Mouse (Mus musculus) kidney, adult 9 months (tissue): ENCODE data around the gene Catsper3.
A peak's percentile ranks its signal among the peaks of the same experiment; 100 is the strongest.

Experiments
- DNase-seq: peaks from one replicate; pipeline ENCODE4 v3.0.0; 2022

Gene Catsper3

DNA sequence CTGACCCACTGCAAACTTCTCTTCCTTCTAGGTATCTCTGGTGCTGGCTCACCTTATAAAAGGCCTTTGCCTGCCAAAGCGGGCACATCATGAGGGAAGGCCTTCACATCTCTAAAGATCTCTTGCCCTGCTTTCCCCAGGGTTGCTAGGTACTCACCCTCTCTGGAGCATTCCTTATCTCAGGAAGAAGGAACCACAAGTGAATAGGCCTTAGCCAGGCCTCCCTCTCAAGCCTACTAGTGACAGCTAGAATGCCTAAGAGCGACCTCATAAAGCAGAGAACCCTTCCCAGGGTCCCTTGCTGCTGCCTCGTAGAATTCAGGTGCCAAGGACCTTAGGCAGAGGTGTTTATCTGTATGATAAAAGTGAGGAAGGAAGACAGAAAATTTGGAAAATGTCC lies at the start of gene Catsper3:
Gene Catsper3, plus strand, starts transcription at position 301 of the 400 bp plus-strand sequence.
- DNase-seq, result no peak

DNA sequence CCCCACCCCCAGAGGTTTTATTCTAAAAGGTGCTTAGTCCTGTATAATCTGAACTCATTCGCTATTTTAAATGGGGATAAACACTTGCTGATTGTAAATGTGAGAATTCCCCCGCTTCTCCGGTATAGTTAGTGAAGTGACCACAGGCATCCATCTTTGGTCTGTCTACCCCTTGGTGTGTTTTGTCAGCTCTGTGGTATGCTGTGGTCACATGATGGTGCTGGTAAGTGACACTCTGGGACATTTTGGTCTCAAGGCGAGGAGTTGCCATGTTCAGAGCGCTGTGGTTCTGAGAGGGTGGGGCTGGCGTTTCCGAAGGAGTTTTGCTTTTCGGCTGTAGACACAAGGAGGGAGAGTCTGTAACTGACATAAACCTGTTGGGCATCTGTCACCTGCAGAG lies 46.5 kb upstream of the Catsper3 start:
- DNase-seq, result no peak

DNA sequence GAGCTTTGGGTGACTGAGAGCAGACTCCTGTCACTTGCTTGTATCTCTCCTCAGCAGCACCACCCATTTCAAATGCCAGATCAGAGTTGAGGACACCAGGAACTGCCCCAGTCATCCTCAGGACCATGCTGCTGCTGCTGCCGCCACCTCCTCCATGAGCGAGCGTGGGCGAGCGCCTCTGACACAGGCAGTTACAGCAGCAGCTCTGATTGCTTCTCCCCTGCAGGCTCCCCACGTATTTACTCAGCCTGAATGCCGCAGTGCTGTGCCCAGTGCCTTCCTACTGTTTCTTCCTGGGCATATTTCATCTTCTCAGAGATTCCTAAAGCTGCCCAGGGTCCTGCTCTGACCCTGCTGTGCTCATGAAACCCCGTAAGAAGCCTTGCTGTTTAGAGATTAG lies 42.1 kb upstream of the Catsper3 start:
- DNase-seq, result no peak

DNA sequence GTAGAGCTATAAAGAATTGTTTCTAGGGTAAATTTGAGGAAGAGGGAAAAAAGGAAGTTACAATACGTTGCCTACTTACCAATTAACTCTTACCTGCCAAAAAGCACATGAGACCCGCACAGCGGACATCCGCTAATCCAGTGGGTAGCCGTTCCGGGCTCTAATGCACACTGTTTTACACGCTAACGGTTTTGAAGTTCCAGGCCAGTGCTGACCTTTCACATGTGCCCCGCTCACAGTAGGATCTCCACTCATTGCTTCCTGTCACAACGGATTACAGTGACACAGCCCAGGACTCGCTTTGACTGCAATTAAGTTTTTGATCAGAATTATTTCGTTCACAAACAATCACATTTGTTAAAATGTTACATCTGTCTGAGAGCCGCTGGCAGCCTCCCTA lies 30.0 kb upstream of the Catsper3 start:
- no peak for DNase-seq

DNA sequence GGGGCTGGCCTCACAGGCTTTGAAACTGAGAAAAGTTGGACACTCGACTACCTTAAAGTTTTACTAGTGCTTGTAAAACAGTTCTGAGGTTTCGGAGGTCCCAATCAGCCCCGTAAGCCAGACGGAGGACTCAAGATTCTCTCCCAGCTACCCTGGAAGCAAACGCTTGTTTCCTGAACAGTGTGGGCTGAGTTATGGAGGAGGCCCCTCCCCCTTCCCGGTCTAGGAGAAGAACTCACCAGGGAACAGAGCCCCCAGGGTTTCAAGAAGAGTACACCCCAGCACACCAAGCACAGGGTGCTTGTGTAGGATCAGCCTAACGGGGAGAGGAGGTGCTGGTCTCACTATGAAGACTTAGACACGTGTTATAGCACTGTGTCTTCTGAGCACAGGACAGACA lies 27.6 kb upstream of the Catsper3 start:
- DNase-seq, result no peak

DNA sequence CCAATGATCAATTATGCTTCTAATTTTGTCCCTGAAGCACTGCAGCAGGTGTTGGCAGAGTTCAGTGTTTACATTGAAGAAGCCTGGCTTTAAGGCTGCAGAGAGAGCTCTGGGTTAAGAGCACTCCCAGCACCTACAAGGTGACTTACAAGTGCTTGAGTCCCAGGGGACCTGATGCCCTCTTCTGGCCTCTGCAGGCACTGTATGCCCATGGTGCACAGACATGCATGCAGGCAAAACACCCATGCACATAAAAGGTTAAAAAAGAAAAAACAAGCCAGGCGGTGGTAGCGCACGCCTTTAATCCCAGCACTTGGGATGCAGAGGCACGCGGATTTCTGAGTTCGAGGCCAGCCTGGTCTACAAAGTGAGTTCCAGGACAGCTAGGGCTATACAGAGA lies 26.7 kb upstream of the Catsper3 start:
- peak; percentile 20 for DNase-seq

DNA sequence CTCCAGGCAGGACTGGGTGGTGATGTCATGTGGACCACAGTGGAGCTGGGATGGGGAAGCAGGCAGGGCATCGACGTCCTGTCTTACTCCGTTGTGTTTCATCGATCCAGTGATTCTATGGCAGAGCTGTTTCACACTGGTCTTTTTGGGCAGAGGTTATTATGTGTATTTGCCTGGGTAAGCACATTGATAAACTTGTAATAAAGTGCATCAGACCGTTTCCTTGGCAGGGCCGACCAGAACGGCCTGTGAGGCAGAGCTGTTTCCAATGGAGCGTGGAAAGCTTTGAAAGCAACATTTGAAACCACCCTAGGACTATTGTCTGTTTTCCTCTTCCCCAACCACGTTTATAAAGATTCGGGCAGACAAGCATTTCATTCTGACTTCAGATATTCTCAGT lies 23.8 kb upstream of the Catsper3 start:
- DNase-seq, result peak; percentile 45

DNA sequence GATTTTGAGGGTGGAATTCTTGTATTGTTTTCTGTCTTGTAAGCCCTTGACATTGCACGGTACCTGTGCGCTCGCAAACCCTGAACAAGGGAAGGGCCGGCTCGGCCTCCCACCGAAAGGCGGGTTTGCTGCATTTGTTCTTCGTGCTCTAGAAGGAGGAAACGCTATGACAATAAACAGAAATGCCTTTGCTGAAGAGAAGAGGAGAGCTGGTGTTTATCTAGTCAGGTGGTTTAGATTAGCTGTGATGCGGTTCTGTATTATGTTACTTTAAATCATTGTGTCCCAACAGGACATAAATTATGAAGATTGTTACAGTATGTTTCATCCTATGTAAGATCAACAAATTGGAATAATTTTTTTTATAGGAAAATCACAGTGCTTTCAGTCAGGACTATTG lies 22.9 kb upstream of the Catsper3 start:
- no peak for DNase-seq

DNA sequence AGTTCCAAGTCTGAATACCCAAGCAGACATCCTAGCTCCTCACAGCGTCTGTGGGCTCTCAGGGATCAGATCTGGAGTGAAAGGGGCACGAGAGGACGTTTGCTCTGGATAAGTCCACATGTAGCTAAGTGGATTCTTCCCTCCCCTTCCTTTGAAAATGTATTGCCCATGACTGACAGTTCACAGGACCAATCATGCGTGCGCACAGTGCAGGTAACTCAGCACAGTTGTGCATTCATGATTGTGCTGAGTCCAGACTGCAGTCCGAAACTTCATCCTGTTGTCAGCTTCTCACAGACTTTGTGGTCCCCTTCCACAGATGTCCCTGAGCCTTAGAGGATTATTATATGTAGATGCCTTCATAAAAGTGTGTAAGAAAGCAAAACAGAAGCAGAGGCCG lies 10.0 kb upstream of the Catsper3 start:
- DNase-seq, result no peak

DNA sequence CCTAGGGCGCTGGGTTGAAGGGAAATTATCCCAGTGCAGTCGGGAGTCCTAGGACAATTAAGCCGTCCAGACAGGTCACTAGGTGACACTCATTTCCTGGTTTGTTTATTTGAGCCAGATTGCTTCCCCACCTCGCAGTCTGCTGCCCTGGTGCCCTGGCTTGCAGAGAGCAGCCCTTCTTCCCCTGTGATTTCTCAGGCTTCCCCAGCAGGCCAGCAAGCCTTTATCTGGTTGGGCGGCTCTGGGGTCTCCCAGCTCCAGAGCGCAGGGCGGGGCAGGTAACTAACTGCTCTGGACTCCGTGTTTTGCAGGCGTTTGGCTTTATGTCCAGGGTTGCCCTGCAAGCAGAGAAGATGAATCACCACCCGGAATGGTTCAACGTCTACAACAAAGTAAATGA lies 9.3 kb upstream of the Catsper3 start:
- DNase-seq, result no peak

DNA sequence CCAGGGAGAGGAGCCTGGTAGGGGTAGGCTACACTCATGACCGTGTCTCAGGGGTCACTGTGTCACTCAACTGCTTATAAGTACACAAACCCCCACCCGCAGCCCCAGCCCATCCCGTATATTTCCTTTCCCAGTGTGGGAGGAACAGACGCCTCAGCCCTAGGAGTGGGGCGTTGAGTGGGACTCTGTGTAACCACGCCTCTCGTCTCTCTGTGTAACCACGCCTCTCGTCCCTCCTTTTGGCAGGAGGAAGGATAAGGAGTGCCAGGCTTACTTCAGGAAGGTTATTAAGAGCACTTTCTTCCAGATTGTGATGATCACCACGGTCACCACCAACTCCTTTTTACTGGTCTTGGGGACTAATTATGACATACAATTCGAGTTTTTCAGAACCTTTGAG lies 1.8 kb downstream of the Catsper3 start:
- DNase-seq, result no peak

DNA sequence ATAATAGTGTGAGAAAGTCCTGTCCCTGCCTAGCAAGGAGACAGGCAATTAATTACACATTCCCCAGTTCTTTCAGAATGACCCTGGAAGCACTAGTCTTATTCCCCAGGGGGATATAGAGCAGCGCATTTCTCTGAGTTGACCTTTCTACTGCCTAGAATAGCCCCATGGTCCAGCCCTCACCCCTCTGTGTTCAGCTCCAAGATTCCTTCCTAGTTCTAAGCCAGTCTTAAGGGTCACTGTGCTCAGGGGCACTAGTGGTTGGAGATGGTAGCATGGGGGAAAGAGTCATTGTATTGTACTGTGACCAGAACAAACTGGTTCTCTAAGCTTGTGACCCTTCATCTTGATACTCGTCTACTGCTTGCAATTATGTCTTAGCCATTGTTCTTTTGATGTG lies 16.9 kb downstream of the Catsper3 start:
- DNase-seq, result no peak

DNA sequence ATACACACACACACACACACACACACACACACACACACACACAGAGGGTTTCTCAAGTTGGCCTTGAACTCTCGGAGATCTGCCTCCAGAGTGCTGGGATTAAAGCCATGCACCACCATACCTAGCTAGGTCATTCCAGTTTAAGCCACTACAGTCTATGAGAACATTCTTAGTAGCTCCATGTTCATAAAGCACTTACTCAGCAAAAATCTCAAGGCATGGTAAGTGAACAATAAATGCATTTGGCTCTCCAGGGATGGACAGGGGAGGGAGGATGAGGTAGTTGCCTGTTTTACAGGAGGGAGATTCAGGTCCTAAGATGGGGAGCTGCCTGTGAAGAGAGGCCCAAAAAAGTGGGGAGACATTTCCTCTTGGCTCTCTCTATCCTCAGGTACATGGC lies 19.6 kb downstream of the Catsper3 start:
- DNase-seq, result no peak

DNA sequence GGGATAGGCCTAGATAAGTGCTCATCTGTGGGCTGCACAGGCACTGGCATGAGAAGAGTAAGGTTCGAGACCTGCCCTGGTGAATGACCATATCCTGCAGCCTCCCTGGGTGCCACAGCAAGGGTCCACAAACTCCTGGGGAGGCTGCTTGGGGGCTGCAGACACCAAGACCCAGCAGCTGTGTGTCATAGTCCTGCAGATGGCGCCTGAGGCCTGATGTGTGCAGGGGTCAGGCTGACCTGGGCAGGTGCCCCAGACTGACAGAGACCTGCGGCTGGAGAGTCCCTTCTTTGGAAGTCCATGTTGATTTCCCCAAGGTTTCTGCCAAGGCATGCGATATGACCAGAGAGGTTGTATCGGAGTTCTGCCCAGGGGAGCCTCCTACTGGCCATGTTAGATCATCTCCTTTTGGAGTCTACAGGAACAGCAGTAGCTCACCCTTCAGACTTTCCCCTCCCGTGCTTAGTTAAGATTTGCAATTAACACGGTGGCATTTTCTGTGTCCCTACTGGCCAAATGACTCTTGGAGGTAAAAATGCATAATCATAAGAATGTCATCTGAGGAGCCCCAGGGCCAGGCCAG lies 24.8 kb downstream of the Catsper3 start:
- no peak for DNase-seq

DNA sequence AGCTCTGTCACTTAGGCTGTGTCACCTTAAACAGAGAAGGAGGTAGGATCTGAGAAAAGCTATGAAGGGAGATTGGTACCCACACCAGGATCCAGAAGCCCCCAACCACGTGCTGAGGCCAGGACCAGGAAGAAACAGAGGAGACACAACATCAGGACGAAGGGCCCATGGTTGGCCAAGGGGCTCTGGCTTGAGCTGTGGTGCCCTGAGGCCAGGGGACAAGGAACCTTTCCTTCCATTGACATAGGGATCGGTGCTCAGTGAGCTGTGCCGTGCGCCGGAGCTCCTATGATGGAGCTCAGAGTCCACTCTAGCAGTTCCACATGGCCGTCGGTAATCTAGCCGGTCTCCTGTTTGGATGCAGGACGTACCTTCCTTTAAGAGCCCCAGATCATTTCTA lies 25.3 kb downstream of the Catsper3 start:
- DNase-seq, result no peak

DNA sequence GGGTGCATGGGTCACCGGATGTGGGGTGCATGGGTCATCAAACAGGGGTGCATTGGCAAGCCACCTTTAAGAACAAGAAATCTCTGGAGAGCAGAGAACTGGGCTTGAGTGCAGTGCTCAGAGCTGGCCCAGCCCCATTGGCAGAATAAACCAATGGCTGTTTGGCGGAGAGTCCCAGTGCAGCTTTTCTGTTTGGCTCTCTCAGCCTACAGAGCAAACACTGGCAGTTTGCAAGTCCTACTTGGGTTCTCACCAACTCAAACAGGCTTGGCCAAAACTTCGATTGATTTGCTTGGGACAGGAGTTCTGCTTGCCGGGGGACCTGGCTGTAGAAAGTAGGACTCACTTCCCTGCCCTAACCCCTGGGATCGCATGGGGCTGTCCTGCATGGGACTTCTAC lies 26.6 kb downstream of the Catsper3 start:
- DNase-seq, result no peak

DNA sequence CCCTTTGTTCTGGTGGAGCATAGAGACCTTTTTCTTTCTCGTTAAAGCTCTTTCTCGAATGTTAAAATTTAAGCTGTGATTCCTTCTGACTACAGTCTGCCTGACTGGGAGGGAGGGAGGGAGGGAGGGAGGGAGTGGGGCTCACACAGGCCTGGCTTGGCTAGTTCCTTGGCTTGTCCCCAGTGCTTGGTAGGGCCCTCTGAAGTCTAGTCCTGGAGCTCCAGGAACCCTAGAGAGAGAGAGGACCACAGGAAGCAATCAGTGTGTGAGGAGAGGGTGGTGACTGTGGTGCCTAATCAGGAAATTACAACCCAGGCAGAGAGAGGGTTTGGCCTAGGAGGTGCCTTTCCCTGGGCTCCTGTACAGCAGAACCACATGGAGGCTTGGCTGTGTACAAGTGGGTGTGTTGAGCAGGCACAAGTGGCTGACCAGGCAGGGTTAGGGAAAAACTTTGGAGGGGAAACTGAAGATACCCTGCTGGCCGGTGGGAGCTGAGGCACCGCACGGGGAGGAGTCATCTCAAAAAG lies 29.2 kb downstream of the Catsper3 start:
- no peak for DNase-seq

DNA sequence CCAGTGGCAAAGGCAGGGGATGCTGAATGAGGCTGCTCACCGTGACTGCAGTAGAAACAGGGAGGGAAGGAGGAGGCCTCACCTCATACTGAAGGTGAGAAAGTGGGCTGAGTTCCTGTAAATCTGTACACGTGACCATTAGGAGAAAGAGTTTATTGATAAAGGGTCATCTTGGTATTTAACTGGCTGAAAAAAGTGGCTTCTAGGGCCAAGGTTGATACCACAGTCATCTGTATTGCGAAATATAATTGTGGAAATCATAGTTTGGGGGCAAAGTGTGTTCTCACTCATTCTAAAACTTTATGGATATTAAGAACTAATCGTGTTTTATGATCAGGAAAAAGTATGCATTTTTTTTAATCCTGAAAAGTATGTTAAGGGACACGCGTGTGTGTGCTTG lies 30.5 kb downstream of the Catsper3 start:
- no peak for DNase-seq

DNA sequence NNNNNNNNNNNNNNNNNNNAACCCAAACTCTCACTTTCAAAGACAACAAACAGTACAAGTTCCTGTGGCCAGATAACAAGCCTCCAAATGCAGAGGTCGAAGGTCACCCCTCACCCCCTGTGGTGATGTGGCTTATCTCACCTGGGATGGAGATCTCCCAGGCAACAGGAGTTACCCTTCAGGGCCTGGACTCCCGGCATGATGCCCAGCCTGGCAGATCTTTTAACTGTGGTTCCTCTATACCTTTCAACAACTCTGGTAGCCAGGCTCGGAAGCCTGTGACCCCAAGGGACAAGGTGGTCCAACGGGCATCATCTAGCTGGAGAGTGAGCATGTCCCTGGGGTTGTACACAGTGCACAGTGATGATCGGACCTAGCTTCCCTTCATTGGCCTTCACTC lies 38.1 kb downstream of the Catsper3 start:
- no peak for DNase-seq

DNA sequence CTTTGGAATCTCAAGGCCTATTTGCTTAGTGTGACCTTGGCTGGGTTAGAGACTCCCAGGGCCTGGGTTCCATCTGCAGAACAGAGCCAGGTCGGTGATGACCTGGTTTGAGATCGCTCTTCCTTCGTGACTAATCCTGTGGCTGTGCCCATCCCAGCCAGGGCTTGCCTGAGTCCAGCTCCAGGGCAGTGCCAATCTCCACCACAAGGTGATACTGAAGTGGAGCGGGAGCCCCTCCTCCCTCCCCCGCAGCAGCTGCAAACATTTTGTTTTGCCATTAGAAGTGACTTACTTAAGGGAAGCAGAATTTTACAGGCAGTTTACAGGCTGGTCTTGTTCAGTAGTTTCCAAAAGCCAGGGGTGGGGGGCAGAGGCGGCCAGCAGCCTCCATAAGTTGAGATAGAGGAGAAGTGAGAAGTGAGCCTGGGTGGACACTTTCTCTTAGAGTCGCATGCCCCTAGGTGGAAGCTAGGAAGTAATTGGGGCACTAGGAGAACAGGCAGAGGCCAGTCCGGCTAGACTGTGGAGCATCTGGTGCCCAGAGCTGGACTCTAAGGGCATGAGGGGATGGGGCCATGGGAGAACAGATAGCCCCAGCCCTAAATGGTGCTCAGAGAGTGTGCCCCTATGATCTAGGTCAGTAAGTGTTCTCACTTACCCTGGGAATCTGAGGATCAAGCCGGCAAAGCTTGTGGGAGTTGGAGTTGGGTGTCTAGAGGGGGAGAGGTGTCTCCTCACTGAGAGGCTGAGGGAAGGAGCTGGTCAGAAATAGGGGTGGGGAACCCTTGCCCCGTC lies 40.0 kb downstream of the Catsper3 start:
- DNase-seq, result no peak

DNA sequence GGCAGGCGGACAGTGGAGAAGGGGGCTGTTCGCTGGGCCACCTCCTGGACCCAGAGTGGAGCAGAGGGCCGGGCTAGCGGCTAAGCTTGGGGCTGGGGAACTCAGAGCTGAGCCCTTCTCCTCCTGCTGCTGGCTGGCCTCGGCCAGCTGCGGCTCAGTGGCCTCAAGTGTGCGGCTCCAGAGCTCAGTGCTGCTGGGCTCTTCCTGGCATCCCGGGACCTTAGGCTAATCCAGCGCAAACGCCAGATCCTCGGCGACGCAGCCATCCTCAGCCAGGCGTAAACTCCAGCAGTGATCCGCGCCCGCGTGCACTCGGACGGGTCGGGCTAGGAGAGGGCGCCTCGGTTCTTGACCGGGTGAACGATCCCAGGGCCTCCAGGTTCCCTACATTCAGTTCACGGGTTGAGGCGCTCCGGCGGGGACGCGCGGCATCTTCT lies 40.9 kb downstream of the Catsper3 start:
- DNase-seq, result no peak

DNA sequence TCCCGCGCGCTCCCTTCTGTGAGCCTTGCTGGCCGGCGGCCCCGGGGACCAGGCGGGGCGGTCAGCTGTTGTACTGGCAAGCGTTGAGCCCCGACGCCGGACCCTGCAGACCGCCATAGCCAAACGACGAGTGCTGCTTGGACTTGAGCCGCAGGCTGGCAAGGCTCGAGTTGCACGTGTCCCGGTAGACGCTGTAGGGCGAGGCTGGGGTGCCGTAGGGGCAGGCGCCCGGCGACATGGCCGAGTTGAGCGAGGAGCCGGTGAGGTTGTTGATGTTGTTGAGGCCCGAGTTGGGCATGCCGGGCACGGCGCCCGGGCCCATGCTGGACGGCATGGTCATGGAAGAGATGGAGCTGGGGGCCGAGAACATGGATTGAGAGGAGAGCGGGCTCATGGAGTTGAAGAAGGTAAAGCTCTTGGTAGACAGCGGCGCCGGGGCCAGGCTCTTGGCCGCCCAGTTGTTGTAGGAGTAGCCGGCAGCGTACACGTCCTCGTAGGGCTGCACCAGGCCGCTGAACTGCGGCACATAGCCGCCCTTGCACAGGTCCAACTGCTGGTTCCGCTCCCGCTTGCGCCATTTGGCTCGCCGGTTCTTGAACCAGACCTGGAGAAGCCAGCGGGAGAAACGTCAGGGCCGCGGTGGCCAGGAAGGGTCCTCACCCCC lies 41.8 kb downstream of the Catsper3 start:
- DNase-seq, result no peak

DNA sequence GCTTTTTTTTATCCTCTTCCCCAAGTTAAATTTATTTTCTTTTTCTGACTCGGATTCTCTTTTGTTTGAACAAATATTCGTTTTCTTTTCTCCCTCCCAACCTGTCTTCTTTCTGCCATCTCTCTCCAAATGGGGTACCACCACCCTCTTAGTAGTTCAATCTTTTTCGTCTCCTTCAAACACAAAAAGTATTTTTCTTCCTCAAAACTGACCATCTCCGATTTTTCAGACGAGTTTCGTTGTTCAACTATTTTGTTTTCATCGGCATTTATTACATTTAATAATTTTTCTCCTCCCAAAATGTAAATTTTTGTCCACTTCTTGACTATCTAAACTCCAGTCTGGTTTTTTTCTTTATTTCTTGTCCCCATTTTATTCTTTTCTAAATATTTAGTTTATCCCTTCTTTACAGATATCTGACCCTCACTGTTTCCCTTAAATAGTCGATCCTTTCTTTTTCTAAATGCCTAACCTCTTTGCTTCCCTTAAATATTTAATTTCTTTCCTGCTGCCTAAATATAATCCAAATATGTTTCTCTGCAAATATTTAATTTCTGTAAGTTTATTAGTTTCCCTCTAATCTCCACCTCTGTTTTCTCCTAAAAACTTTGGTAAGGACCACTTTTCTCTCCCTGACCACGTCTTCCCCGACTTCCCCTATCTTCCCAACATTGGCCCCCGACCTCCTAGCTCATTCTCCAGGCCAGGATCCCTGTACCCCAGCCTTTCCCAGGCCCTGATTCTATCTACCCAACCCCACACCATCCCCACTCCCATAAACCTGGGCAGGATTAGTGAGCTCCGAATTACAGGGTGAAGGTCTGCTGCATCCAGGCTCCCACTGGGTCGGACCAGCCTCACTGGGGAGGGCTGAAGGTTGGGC lies 42.7 kb downstream of the Catsper3 start:
- DNase-seq, result no peak
